Mouse (Mus musculus) heart, embryonic 13.5 days (tissue): ENCODE results near the gene Mrgprh. TPM values are rescaled to one million over a fixed set of nuclear protein-coding genes. Genes with fewer than 3 reads are reported as not detected.

ENCODE experiments used
- ATAC-seq: fragments of 200-750 bp; cut with Nextera tagmentation; 2 replicates; pipeline ENCODE4 v1.8.0; 2017; ENCODE audit warnings: moderate TSS enrichment; ENCODE audit not compliant: insufficient number of reproducible peaks, low FRiP score, low TSS enrichment; ENCODE audit errors: extremely low read depth
- H3K27ac ChIP-seq: fragments of 300-500 bp; sonication (generic); replicated peaks from 2 replicates; pipeline ENCODE4 v1.5.1; 2015; ENCODE audit warnings: moderate library complexity, mild to moderate bottlenecking, inconsistent platforms
- H3K27me3 ChIP-seq: fragments of 300-500 bp; sonication (generic); replicated peaks from 2 replicates; pipeline ENCODE4 v1.6.1; 2015; ENCODE audit warnings: mild to moderate bottlenecking, inconsistent platforms
- H3K36me3 ChIP-seq: fragments of 300-500 bp; sonication (generic); 2 replicates; pipeline ENCODE4 v1.6.1; 2015; ENCODE audit warnings: mild to moderate bottlenecking, inconsistent platforms
- H3K4me1 ChIP-seq: fragments of 300-500 bp; sonication (generic); 2 replicates; pipeline ENCODE4 v1.6.1; 2015; ENCODE audit warnings: inconsistent platforms
- H3K4me2 ChIP-seq: fragments of 300-500 bp; sonication (generic); 2 replicates; pipeline ENCODE4 v1.6.1; 2015; ENCODE audit warnings: inconsistent platforms, mild to moderate bottlenecking, moderate library complexity
- H3K4me3 ChIP-seq: fragments of 300-500 bp; sonication (generic); 2 replicates; pipeline ENCODE4 v1.5.1; 2015; ENCODE audit warnings: moderate library complexity, mild to moderate bottlenecking, inconsistent platforms
- H3K9ac ChIP-seq: fragments of 300-500 bp; sonication (generic); 2 replicates; pipeline ENCODE4 v1.6.1; 2015; ENCODE audit warnings: inconsistent platforms, mild to moderate bottlenecking, moderate library complexity
- H3K9me3 ChIP-seq: fragments of 300-500 bp; sonication (generic); 2 replicates; pipeline ENCODE4 v1.6.1; 2016; ENCODE audit warnings: inconsistent platforms
- WGBS: fragments of 180-500 bp; shearing (Covaris S2); methylation state at CpG from one replicate; pipeline ENCODE4 v1.1.7; 2015; ENCODE audit warnings: mixed read lengths; 5-methylcytosine and 5-hydroxymethylcytosine counted together
- microRNA-seq: library from miRNA; unstranded; fragments of <30 nt; microRNA quantifications from one replicate; pipeline ENCODE4, GENCODE M21; 2016
- polyA plus RNA-seq: library from polyadenylated mRNA; unstranded; fragments of >200 nt; fragmentation: Nextera tagmentation; extraction: Ambion mirVana; gene quantifications from 2 replicates; pipeline ENCODE4 v1.2.1, GENCODE M21; 2015

The Mrgprh gene
- polyA plus RNA-seq, 1 experiment from 2014 or later, result not detected

- no peak overlapping the region for H3K9ac ChIP-seq
- H3K4me2 ChIP-seq, result no peak overlapping the region
- H3K36me3 ChIP-seq, result peaks cover 75% of the 10 kb centered on the region
- no peak for ATAC-seq
- H3K4me1 ChIP-seq, result peaks cover 8% of the 10 kb centered on the region
- H3K27ac ChIP-seq, result no peak overlapping the region
- no peaks in the 10 kb centered on the region for H3K9me3 ChIP-seq
- H3K27me3 ChIP-seq, result no peaks in the 10 kb centered on the region
- H3K4me3 ChIP-seq, result no peak overlapping the region
- WGBS, result 91% methylated on average over 1 of the region's 1 CpGs
Measured at GRCm38 (mm10) chr17:12921073-12921472, 45.2 kb downstream of the Mrgprh start.

- Histone ChIP-seq H3K9me3 (no peaks in the 10 kb centered on the region), H3K9ac (no peak overlapping the region), H3K4me1 (no peaks in the 10 kb centered on the region), H3K27me3 (no peaks in the 10 kb centered on the region), H3K4me2 (no peak overlapping the region), H3K36me3 (peaks cover 68% of the 10 kb centered on the region), H3K27ac (no peak overlapping the region), H3K4me3 (no peak overlapping the region)
- 76% methylated on average over 3 of the region's 3 CpGs for WGBS
- ATAC-seq, result no peak
Measured at GRCm38 (mm10) chr17:12925001-12925400, 49.2 kb downstream of the Mrgprh start.

GRCm38 (mm10) chr17:12925703-12926180, 49.9 kb downstream of the Mrgprh start:
- H3K4me2 ChIP-seq, result no peak overlapping the region
- H3K36me3 ChIP-seq, result peaks cover 61% of the 10 kb centered on the region

More at GRCm38 (mm10) chr17:12925703-12926180, 49.9 kb downstream of the Mrgprh start:
- Histone ChIP-seq H3K27ac (no peak overlapping the region), H3K4me1 (no peaks in the 10 kb centered on the region), H3K9me3 (no peaks in the 10 kb centered on the region), H3K9ac (no peak overlapping the region), H3K27me3 (no peaks in the 10 kb centered on the region), H3K4me3 (no peak overlapping the region)
- no peak for ATAC-seq
- WGBS, result 86% methylated on average over 8 of the region's 8 CpGs

Small RNA genes within 50 kb of the gene (microRNA-seq; reads per million reads assigned to microRNA genes)
- gene Gm24085, result not detected

Other genes starting within 250 kb of the Mrgprh start
- 12.0 and 15.1 TPM in 2 replicates for gene Slc22a1, start 200.2 kb upstream of the Mrgprh start, polyA plus RNA-seq
- 142 and 143 TPM in 2 replicates for gene Igf2r, start 106.4 kb upstream of the Mrgprh start, polyA plus RNA-seq
- 0.25 and 0.31 TPM in 2 replicates for gene Mas1, start 7.9 kb upstream of the Mrgprh start, polyA plus RNA-seq
- 0.70 and 1.0 TPM in 2 replicates for gene Pnldc1, start 34.2 kb downstream of the Mrgprh start, polyA plus RNA-seq
- gene Tcp1, start 39.7 kb downstream of the Mrgprh start, polyA plus RNA-seq, result 315 and 348 TPM in 2 replicates
- gene Mrpl18, start 40.3 kb downstream of the Mrgprh start, polyA plus RNA-seq, result 166 and 194 TPM in 2 replicates
- gene Acat3, start 64.6 kb downstream of the Mrgprh start, polyA plus RNA-seq, result 0.13 and 0.47 TPM in 2 replicates
- 48.9 and 50.9 TPM in 2 replicates for gene Acat2, start 84.7 kb downstream of the Mrgprh start, polyA plus RNA-seq
- gene Wtap, start 118.1 kb downstream of the Mrgprh start, polyA plus RNA-seq, result 80.5 and 87.0 TPM in 2 replicates
- 305 and 354 TPM in 2 replicates for gene Sod2, start 130.8 kb downstream of the Mrgprh start, polyA plus RNA-seq
- 0.13 TPM in 1 of 2 replicates, not detected in the other for gene Gpr31b, start 176.3 kb downstream of the Mrgprh start, polyA plus RNA-seq
- gene Tcp10b, start 185.1 kb downstream of the Mrgprh start, polyA plus RNA-seq, result 0.11 TPM in 1 of 2 replicates, not detected in the other